Mouse (Mus musculus) liver, adult (tissue): ENCODE data around the gene Ubald1.
A peak's percentile ranks its signal among the peaks of the same experiment; 100 is the strongest.

Experiments
- GATA4 ChIP-seq: IDR thresholded peaks from 2 replicates; pipeline ENCODE4 v1.6.1; 2014; ENCODE audit warnings: mild to moderate bottlenecking, low read length; ENCODE audit not compliant: insufficient replicate concordance

Gene Ubald1

DNA sequence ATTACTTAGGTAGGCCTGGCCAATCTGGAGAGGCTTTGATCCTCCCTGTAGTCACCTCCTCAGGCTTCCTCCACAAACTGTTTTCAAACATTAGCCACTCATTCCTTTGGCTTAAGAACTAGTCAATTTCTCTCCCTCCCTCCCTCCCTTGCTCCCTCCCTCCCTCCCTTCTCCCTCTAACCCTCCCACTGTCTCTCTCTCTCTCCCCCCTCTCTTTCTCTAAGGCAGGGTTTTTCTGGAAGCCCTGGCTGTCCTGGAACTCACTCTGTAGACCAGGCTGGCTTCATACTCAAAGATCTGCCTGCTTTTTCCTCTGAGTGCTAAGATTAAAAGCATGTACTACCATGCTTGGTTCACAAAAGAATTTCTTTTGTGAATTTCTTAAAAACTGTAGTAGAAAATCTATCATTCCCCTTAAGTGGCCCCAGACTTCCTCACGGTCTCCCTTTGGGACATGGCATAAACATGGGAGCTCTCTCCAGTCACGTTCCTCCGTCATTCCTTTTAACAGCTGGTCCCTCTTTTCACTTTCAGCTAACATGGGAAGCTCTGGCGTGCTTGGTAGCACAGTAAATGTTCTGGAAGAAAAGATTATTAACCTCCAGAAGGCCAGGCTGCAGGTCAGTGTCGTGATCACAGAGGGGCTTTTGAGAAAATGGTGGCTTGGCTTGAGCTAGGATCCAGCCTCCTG is 29.0 kb downstream of the Ubald1 start:
- no peak for TF ChIP-seq GATA4

DNA sequence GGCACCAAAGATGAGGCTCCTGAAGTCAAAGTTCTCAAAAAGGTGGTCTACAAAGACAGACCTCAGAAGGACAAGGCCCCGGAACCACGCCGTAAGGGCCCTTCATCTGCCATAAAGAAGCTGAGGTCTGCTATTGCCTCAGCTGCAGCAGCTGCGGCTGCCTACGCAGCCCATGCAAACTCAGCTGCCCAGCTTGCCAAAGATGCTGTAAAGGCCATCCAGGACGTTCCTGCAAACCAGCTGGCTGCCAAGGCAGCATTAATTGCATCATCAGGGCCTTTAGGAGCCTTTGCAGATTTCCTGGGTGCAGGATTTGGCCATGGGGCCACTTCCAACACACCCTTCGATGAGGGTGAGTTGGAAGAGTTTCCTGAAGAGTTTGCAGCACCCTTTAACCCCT is 29.8 kb downstream of the Ubald1 start:
- TF ChIP-seq GATA4 = no peak

DNA sequence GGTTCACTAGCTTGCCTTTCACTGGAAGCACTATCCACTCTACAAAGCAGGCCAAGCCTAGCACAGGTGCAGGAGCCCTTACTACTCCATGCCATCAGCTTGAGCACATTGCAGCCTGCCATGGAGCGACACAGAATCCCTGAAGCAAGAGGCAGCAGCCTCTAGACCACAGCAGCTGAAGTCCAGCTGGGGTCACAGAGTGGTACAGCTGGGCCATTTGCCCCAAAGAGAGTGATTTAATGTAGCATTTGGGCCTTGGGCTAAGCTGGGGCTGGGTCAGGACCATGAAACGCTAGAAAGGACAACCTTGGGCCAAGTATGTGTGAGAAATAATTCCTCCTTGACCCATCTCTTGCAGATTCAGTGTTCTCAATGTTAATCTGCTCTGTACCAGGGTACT is 32.0 kb downstream of the Ubald1 start:
- no peak for TF ChIP-seq GATA4

DNA sequence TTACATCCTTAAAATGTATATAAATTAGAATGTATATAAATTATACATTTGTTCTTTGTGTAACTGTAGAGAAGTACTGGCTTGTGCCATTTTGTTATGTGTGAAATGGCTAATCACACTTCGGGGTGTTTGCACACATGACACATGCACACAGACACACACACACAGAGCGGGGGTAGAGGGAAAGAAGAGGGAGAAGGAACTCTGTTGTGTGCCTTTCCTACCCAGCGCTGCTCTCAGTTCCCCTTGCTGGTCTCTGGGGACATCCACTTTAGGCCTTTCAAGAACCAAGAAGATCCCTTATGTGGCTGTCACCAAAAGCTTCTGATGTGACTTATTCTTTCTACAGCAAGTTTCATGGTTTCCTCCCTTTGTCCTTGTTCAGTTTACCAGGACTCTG is 33.1 kb downstream of the Ubald1 start:
- TF ChIP-seq GATA4 = no peak

DNA sequence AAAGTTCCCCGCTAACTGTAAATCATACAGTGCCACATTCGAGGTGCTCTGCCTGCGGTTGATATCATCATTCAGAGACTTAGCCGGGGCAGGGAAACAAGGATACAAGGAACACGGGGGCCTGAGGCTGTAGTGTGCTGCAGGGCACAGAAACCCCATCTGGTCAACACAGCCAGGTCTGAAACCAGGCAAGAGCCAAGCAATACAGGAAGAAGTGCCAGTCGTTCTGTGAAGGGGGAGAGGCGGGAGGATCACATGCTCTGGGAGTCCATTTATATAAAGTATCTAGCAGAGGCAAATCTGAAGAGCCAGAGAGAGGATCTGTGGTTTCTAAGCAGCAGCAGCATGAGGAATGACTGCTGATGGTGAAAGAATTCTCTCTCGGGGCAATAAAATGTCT is 39.9 kb downstream of the Ubald1 start:
- no peak for TF ChIP-seq GATA4

DNA sequence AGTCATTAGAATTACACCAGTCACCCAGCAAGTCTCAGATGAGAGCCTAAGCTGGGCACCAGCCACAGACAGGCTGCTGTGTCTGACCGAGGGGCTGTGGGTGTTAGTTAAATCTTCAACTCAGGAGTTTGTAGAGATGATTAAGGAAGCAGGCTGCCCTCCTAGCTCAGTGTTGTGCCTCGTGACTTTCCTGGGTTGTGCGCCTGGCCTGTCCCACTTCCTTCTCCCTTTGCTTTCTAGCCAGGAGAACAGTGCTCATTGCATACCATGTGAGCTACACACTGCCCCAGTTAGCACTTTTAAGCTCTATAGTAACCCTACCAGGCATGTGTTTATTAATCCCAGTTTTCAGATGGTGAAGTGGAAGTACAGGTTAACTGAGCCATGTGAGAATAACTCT is 40.6 kb downstream of the Ubald1 start:
- TF ChIP-seq GATA4 = no peak

DNA sequence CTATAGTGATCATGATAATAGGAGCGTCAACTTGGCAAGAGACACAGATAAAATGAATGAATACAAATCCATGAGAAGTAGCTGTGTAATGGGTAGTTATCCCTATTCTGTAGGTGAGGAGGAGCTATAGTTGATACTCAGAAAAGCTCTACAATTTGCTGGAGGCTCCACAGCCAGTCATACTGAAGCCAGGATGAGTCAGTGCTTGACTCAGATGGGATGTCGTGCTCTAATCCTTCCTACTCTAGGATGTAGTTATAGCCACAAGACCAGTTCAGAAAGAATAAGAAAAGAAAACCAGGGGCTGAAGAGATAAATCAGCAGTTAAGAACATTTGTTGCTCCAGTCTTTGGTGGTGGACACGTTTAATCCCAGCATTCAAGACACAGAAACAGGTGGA is 42.5 kb downstream of the Ubald1 start:
- TF ChIP-seq GATA4 = no peak

DNA sequence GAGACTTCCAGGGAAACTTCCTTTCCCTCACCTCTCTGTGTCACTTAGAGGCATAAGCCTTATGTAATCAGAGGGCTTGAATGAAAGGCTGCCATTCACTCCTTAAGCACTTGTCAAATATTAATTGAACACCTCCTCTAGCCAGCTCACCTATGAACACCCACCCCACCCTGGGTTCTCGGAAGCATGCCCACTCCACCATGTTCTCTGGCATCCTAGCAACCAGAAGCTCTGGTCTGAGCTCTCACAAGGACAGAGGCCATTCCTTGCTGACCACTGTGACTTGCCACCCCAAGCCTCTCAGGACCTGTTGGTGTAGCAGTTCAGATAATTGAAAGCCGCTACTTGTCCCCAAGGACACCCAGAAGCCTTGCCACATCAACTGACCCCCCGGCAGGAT is 44.9 kb downstream of the Ubald1 start, which contains the start of gene 4930562C15Rik:
Gene 4930562C15Rik, plus strand, starts transcription at position 226 of the 400 bp plus-strand sequence.
- TF ChIP-seq GATA4 = no peak

DNA sequence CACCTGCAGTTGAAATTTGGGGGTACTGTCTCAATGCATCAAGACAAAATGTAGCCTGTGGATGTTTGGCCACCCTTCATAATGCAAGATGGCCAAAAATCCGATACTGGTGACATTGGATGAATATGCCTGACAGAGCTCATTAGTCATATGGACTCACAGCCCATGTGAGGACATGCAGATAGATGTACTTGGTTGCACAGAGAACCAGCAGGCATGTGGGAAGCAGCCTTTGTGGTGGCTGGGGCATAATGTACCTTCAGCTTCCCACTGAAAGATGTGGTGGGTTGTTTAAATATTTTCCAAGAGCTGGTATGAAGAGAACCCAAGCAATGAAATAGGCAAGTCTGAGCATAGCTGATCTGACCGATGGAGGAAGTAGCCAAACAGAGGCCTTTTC is 46.3 kb downstream of the Ubald1 start:
- no peak for TF ChIP-seq GATA4

DNA sequence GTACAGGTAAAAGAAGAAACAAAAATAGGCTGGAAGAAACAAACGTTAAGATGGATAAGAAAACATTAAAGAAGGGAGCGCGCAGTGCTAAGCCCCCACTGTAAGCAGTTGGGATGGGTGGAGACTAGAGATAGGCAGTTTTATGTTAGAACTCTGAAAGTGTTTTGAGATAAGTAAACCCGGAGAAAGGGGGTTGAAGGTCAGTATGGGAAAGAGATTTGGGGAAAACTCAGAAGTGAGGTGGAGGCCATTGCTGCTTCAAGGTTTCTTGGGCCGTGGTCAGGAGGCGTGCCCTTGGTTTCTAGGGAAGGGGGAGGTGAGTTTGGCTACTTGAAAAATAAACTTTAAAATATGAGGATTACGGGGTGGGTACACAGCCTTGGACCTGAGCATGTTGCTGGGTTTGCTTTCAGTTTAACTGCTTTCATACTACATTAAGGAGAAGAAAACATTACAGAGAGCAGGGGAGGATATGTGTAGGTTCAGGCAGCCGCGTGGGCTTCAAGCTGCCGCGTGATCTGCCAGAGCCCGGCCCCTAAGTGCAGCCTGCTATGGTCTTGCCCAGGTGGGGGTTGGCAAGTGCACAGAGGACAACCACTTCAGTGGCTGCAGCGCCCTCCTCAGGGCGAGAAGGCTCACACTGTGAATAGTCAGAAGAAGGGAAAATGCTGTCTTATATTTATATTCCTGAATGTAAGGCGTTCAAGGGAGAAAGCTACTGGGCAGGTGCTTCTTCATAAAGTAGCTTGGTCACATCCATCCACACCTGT is 48.3 kb downstream of the Ubald1 start:
- no peak for TF ChIP-seq GATA4

DNA sequence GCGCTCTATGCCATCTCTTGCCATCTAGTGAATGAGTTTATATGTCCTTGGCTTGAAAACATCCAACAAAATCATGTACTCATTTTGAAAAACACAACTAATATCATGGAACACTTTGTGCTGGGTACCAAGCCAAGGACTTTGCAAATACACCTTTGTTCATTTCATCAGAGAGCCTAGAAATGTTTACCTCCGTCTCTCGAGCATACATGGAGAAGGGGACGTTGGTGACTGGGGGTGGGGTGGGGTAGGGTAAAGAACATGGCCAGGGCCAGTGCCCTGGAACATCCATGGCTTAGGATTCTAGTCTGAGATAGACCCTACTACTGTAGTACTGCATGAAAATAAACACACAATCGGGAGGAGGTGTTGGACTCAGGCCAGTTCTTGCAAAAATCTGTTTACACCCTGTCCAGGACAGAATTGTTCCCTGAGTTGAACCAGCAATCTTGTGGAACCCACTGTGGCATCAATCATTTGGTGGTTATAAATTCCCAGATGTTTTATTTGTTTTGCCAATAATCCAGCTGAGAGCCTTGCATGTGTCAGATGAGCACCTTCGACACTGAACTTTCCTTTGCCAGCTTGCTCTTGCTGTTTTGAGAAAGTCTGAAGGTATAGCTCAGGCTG is 50.7 kb downstream of the Ubald1 start:
- 0 out of 2 replicates have a peak, but pooled peaks have one; percentile 5 for TF ChIP-seq GATA4

DNA sequence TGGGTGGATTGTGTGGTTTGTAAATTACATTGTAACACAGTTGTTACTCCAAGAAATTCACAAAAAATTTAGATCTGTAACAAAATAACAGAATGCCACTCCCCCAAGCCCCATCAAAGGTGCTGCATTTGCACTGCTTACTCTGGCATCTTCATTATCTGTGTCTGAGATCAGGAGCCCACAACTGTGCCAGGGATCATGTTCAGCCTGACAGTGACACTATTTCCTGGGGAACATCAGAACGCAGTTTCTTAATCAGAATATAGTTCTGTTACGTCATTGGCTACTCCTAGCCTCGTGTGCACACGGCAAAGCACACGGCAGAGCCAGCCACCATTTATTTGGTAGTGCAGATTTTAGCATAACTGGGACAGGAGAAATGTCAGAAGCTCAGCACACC is 52.5 kb downstream of the Ubald1 start:
- TF ChIP-seq GATA4 = peak; percentile 78
